Mouse (Mus musculus): ENCODE data around the gene Prx. TPM values are rescaled to one million over a fixed set of nuclear protein-coding genes. Genes with fewer than 3 reads are reported as not detected.

Gene Prx
- polyA plus RNA-seq, 1 experiment from 2014 or later, result 0.59 TPM

- Histone ChIP-seq H3K27me3 (ENCODE audit: control insufficient read depth, insufficient read depth, low read length) (no peaks in the 10 kb centered on the region), H3K4me3 (ENCODE audit: control insufficient read depth in 1 of 2, insufficient read depth in 1 of 2, low read depth in 1 of 2, low read length in 2 of 2) (no peak within 1 kb of the TSS), H3K4me1 (ENCODE audit: control insufficient read depth in 2 of 2, insufficient read depth in 2 of 2, low read length in 2 of 2) (peaks cover 5% of the 10 kb centered on the region in 2 experiments; a peak in 3 of 4 replicates), H3K36me3 (ENCODE audit: control insufficient read depth, insufficient read depth, low read length) (no peaks in the 10 kb centered on the region), H3K4me2 (ENCODE audit: low read length) (no peak within 1 kb of the TSS), H3K27ac (replicated peaks in 1 of 2; ENCODE audit: control insufficient read depth in 1 of 2, insufficient read depth in 1 of 2, low read depth in 2 of 2, low read length in 2 of 2) (no peak within 1 kb of the TSS), H3K9me3 (ENCODE audit: control insufficient read depth, low read length) (0 out of 2 replicates have a peak, but pooled peaks cover 4% of the 10 kb centered on the region), H3K9ac (ENCODE audit: low read length) (no peak within 1 kb of the TSS)
- WGBS, result 48% methylated on average over 5 of the region's 5 CpGs
- ATAC-seq (ENCODE audit: insufficient number of reproducible peaks, insufficient read depth, low FRiP score, low read depth), result no peak
Measured at GRCm38 (mm10) chr7:27522967-27523366, 23.8 kb downstream of the Prx start, which contains the start of gene Hipk4. TSS of gene Hipk4 (plus strand) at chr7:27523267.

- H3K27ac ChIP-seq (replicated peaks in 1 of 2; ENCODE audit: control insufficient read depth in 1 of 2, insufficient read depth in 1 of 2, low read depth in 2 of 2, low read length in 2 of 2), result no peak overlapping the region
- H3K4me1 ChIP-seq (ENCODE audit: control insufficient read depth in 2 of 2, insufficient read depth in 2 of 2, low read length in 2 of 2), result peaks cover 5% of the 10 kb centered on the region in 2 experiments; a peak in 3 of 4 replicates
- no peak for ATAC-seq (ENCODE audit: insufficient number of reproducible peaks, insufficient read depth, low FRiP score, low read depth)
- H3K36me3 ChIP-seq (ENCODE audit: control insufficient read depth, insufficient read depth, low read length), result no peaks in the 10 kb centered on the region
- WGBS, result 92% methylated on average over 13 of the region's 13 CpGs
- H3K9ac ChIP-seq (ENCODE audit: low read length), result no peak overlapping the region
- H3K9me3 ChIP-seq (ENCODE audit: control insufficient read depth, low read length), result 0 out of 2 replicates have a peak, but pooled peaks cover 4% of the 10 kb centered on the region
- no peaks in the 10 kb centered on the region for H3K27me3 ChIP-seq (ENCODE audit: control insufficient read depth, insufficient read depth, low read length)
- H3K4me2 ChIP-seq (ENCODE audit: low read length), result no peak overlapping the region
- H3K4me3 ChIP-seq (ENCODE audit: control insufficient read depth in 1 of 2, insufficient read depth in 1 of 2, low read depth in 1 of 2, low read length in 2 of 2), result no peak overlapping the region
Measured at GRCm38 (mm10) chr7:27523805-27524204, 24.7 kb downstream of the Prx start.

- peak overlapping the region; percentile 27; the same call in 1 of the 2 replicates for H3K9ac ChIP-seq (ENCODE audit: low read length)
- H3K4me3 ChIP-seq (ENCODE audit: control insufficient read depth in 1 of 2, insufficient read depth in 1 of 2, low read depth in 1 of 2, low read length in 2 of 2), result no peak overlapping the region
- no peaks in the 10 kb centered on the region for H3K9me3 ChIP-seq (ENCODE audit: control insufficient read depth, low read length)
- H3K27me3 ChIP-seq (ENCODE audit: control insufficient read depth, insufficient read depth, low read length), result no peaks in the 10 kb centered on the region
- peak overlapping the region; percentile 2 to 20; a peak in 2 of 4 replicates for H3K27ac ChIP-seq (replicated peaks in 1 of 2; ENCODE audit: control insufficient read depth in 1 of 2, insufficient read depth in 1 of 2, low read depth in 2 of 2, low read length in 2 of 2)
- peaks cover 5% of the 10 kb centered on the region in 2 experiments; a peak in 3 of 4 replicates for H3K4me1 ChIP-seq (ENCODE audit: control insufficient read depth in 2 of 2, insufficient read depth in 2 of 2, low read length in 2 of 2)
- peaks cover 8% of the 10 kb centered on the region; the same call in 1 of the 2 replicates for H3K36me3 ChIP-seq (ENCODE audit: control insufficient read depth, insufficient read depth, low read length)
- 19% methylated on average over 10 of the region's 10 CpGs for WGBS
- no peak overlapping the region for H3K4me2 ChIP-seq (ENCODE audit: low read length)
- ATAC-seq (ENCODE audit: insufficient number of reproducible peaks, insufficient read depth, low FRiP score, low read depth), result no peak
Measured at GRCm38 (mm10) chr7:27526039-27526827, 27.1 kb downstream of the Prx start.

GRCm38 (mm10) chr7:27529070-27529469, 29.9 kb downstream of the Prx start:
- 84% methylated on average over 21 of the region's 21 CpGs for WGBS
- Histone ChIP-seq H3K4me1 (ENCODE audit: control insufficient read depth in 2 of 2, insufficient read depth in 2 of 2, low read length in 2 of 2) (peaks cover 5% of the 10 kb centered on the region in 2 experiments; a peak in 3 of 4 replicates), H3K9ac (ENCODE audit: low read length) (no peak overlapping the region), H3K9me3 (ENCODE audit: control insufficient read depth, low read length) (no peaks in the 10 kb centered on the region), H3K36me3 (ENCODE audit: control insufficient read depth, insufficient read depth, low read length) (peaks cover 31% of the 10 kb centered on the region), H3K27ac (replicated peaks in 1 of 2; ENCODE audit: control insufficient read depth in 1 of 2, insufficient read depth in 1 of 2, low read depth in 2 of 2, low read length in 2 of 2) (no peak overlapping the region), H3K4me3 (ENCODE audit: control insufficient read depth in 1 of 2, insufficient read depth in 1 of 2, low read depth in 1 of 2, low read length in 2 of 2) (no peak overlapping the region), H3K27me3 (ENCODE audit: control insufficient read depth, insufficient read depth, low read length) (no peaks in the 10 kb centered on the region), H3K4me2 (ENCODE audit: low read length) (no peak overlapping the region)
- ATAC-seq (ENCODE audit: insufficient number of reproducible peaks, insufficient read depth, low FRiP score, low read depth), result no peak

GRCm38 (mm10) chr7:27530937-27531336, 31.8 kb downstream of the Prx start:
- WGBS, result 81% methylated on average over 3 of the region's 3 CpGs
- H3K4me2 ChIP-seq (ENCODE audit: low read length), result no peak overlapping the region
- H3K4me3 ChIP-seq (ENCODE audit: control insufficient read depth in 1 of 2, insufficient read depth in 1 of 2, low read depth in 1 of 2, low read length in 2 of 2), result no peak overlapping the region
- H3K27ac ChIP-seq (replicated peaks in 1 of 2; ENCODE audit: control insufficient read depth in 1 of 2, insufficient read depth in 1 of 2, low read depth in 2 of 2, low read length in 2 of 2), result no peak overlapping the region
- peaks cover 37% of the 10 kb centered on the region for H3K36me3 ChIP-seq (ENCODE audit: control insufficient read depth, insufficient read depth, low read length)
- no peaks in the 10 kb centered on the region for H3K9me3 ChIP-seq (ENCODE audit: control insufficient read depth, low read length)
- ATAC-seq (ENCODE audit: insufficient number of reproducible peaks, insufficient read depth, low FRiP score, low read depth), result no peak
- H3K4me1 ChIP-seq (ENCODE audit: control insufficient read depth in 2 of 2, insufficient read depth in 2 of 2, low read length in 2 of 2), result peaks cover 3 to 4% of the 10 kb centered on the region in 2 experiments; a peak in 3 of 4 replicates
- no peaks in the 10 kb centered on the region for H3K27me3 ChIP-seq (ENCODE audit: control insufficient read depth, insufficient read depth, low read length)
- H3K9ac ChIP-seq (ENCODE audit: low read length), result no peak overlapping the region

- no peak overlapping the region for H3K27ac ChIP-seq (replicated peaks in 1 of 2; ENCODE audit: control insufficient read depth in 1 of 2, insufficient read depth in 1 of 2, low read depth in 2 of 2, low read length in 2 of 2)
- no peaks in the 10 kb centered on the region for H3K4me1 ChIP-seq (ENCODE audit: control insufficient read depth in 2 of 2, insufficient read depth in 2 of 2, low read length in 2 of 2)
- whole genome bisulfite sequencing, result 91% methylated on average over 10 of the region's 10 CpGs
- H3K9ac ChIP-seq (ENCODE audit: low read length), result no peak overlapping the region
- no peaks in the 10 kb centered on the region for H3K9me3 ChIP-seq (ENCODE audit: control insufficient read depth, low read length)
- ATAC-seq (ENCODE audit: insufficient number of reproducible peaks, insufficient read depth, low FRiP score, low read depth), result no peak
- H3K4me2 ChIP-seq (ENCODE audit: low read length), result no peak overlapping the region
- H3K4me3 ChIP-seq (ENCODE audit: control insufficient read depth in 1 of 2, insufficient read depth in 1 of 2, low read depth in 1 of 2, low read length in 2 of 2), result no peak overlapping the region
- H3K27me3 ChIP-seq (ENCODE audit: control insufficient read depth, insufficient read depth, low read length), result no peaks in the 10 kb centered on the region
- H3K36me3 ChIP-seq (ENCODE audit: control insufficient read depth, insufficient read depth, low read length), result peaks cover 44% of the 10 kb centered on the region
Measured at GRCm38 (mm10) chr7:27531707-27532106, 32.6 kb downstream of the Prx start.

- H3K4me2 ChIP-seq (ENCODE audit: low read length), result no peak overlapping the region
- no peak overlapping the region for H3K9ac ChIP-seq (ENCODE audit: low read length)
- H3K9me3 ChIP-seq (ENCODE audit: control insufficient read depth, low read length), result no peaks in the 10 kb centered on the region
- peaks cover 44% of the 10 kb centered on the region for H3K36me3 ChIP-seq (ENCODE audit: control insufficient read depth, insufficient read depth, low read length)
- no peak overlapping the region for H3K4me3 ChIP-seq (ENCODE audit: control insufficient read depth in 1 of 2, insufficient read depth in 1 of 2, low read depth in 1 of 2, low read length in 2 of 2)
- WGBS, result 76% methylated on average over 9 of the region's 9 CpGs
- no peaks in the 10 kb centered on the region for H3K27me3 ChIP-seq (ENCODE audit: control insufficient read depth, insufficient read depth, low read length)
- H3K27ac ChIP-seq (replicated peaks in 1 of 2; ENCODE audit: control insufficient read depth in 1 of 2, insufficient read depth in 1 of 2, low read depth in 2 of 2, low read length in 2 of 2), result no peak overlapping the region
- H3K4me1 ChIP-seq (ENCODE audit: control insufficient read depth in 2 of 2, insufficient read depth in 2 of 2, low read length in 2 of 2), result no peaks in the 10 kb centered on the region
- no peak for ATAC-seq (ENCODE audit: insufficient number of reproducible peaks, insufficient read depth, low FRiP score, low read depth)
Measured at GRCm38 (mm10) chr7:27532480-27533050, 33.4 kb downstream of the Prx start.
